8 mouse cellular contexts compared by ENCODE assay signal in genomic region chr8:89317514-89318289, GRCm38 (mm10).
DNase-seq lines count a peak whose midpoint lies in the region; ATAC-seq and TF ChIP-seq lines count a peak whose summit lies in the region.

No protein-coding gene starts in this region.

- 24% methylated on average over 18 of the region's 18 CpGs for WGBS in heart, embryonic 16.5 days
- WGBS in heart, adult 2 months = 35% methylated on average over 18 of the region's 18 CpGs
- 15% methylated on average over 18 of the region's 18 CpGs for WGBS in forebrain, embryonic 16.5 days
- 46% methylated on average over 18 of the region's 18 CpGs for WGBS in thymus, adult 2 months

- TF ChIP-seq POLR2A in heart, adult 2 months (IDR thresholded peaks at IDR 0.05; ENCODE audit: insufficient read depth, low read depth, low read length) = no peak
- no peak for TF ChIP-seq POLR2A in thymus, adult 2 months (IDR thresholded peaks at IDR 0.05; ENCODE audit: control insufficient read depth, extremely low read depth, insufficient read depth, low read length, poor library complexity)

- peak overlapping the region; percentile 21 for H3K4me3 ChIP-seq in heart, embryonic 16.5 days (ENCODE audit: low read length)
- no peak overlapping the region for H3K4me3 ChIP-seq in heart, adult 2 months
- H3K4me3 ChIP-seq in forebrain, embryonic 16.5 days (replicated peaks; ENCODE audit: low read length) = 0 out of 2 replicates have a peak overlapping the region, but pooled peaks have one; percentile 15
- no peak overlapping the region for H3K4me3 ChIP-seq in thymus, adult 2 months (ENCODE audit: control insufficient read depth, insufficient read depth, low read length)

- intact Hi-C loops in heart, adult 2 months (cut with DNase I) = no loop called here

- no peak for DNase-seq in heart, adult 2 months
- DNase-seq in kidney, postnatal 36 days = peak; percentile 78 to 94
- DNase-seq in lung, postnatal 10 days = peak; percentile 11
- no peak for DNase-seq in adrenal gland, postnatal 25 days
- DNase-seq in thymus, adult 2 months = no peak

- H3K9ac ChIP-seq in heart, embryonic 16.5 days (ENCODE audit: low read length) = no peak overlapping the region
- no peak overlapping the region for H3K9ac ChIP-seq in heart, adult 2 months (ENCODE audit: low read depth, low read length)
- H3K9ac ChIP-seq in forebrain, embryonic 16.5 days (replicated peaks; ENCODE audit: low read depth, low read length) = 0 out of 2 replicates have a peak overlapping the region, but pooled peaks have one; percentile 5

- no peaks in the 10 kb centered on the region for H3K79me2 ChIP-seq in heart, adult 2 months (replicated peaks; ENCODE audit: control insufficient read depth, insufficient read depth, low read length)

- TF ChIP-seq EP300 in heart, adult 2 months (IDR thresholded peaks at IDR 0.05; ENCODE audit: insufficient read depth, low read depth, low read length) = no peak

- TF ChIP-seq CTCF in heart, adult 2 months (IDR thresholded peaks at IDR 0.05) = no peak
- TF ChIP-seq CTCF in thymus, adult 2 months (IDR thresholded peaks at IDR 0.05; ENCODE audit: borderline replicate concordance, control insufficient read depth, extremely low read depth, insufficient read depth, low read length, poor library complexity) = no peak

- no peak overlapping the region for H3K27ac ChIP-seq in heart, embryonic 16.5 days (ENCODE audit: low read length)
- no peak overlapping the region for H3K27ac ChIP-seq in heart, adult 2 months
- H3K27ac ChIP-seq in forebrain, embryonic 16.5 days (ENCODE audit: low read length) = peak overlapping the region; percentile 26; the same call in 1 of the 2 replicates
- no peak overlapping the region for H3K27ac ChIP-seq in thymus, adult 2 months (ENCODE audit: control insufficient read depth, insufficient read depth, low read length)

- no peaks in the 10 kb centered on the region for H3K9me3 ChIP-seq in heart, embryonic 16.5 days (replicated peaks; ENCODE audit: control insufficient read depth, low read length)
- H3K9me3 ChIP-seq in forebrain, embryonic 16.5 days (ENCODE audit: control insufficient read depth, low read length) = no peaks in the 10 kb centered on the region

- peaks cover 3% of the 10 kb centered on the region for H3K4me1 ChIP-seq in heart, embryonic 16.5 days (ENCODE audit: control insufficient read depth, insufficient read depth, low read length)
- H3K4me1 ChIP-seq in heart, adult 2 months (ENCODE audit: control insufficient read depth, insufficient read depth, low read length) = no peaks in the 10 kb centered on the region
- H3K4me1 ChIP-seq in forebrain, embryonic 16.5 days (replicated peaks; ENCODE audit: control insufficient read depth, insufficient read depth, low read length) = peaks cover 23% of the 10 kb centered on the region
- no peaks in the 10 kb centered on the region for H3K4me1 ChIP-seq in thymus, adult 2 months (replicated peaks; ENCODE audit: control insufficient read depth, insufficient read depth, low read length)

- no peaks in the 10 kb centered on the region for H3K36me3 ChIP-seq in heart, embryonic 16.5 days (ENCODE audit: control insufficient read depth, insufficient read depth)
- no peaks in the 10 kb centered on the region for H3K36me3 ChIP-seq in heart, adult 2 months (ENCODE audit: control insufficient read depth, insufficient read depth, low read length)
- no peaks in the 10 kb centered on the region for H3K36me3 ChIP-seq in forebrain, embryonic 16.5 days (ENCODE audit: control insufficient read depth, insufficient read depth)
- no peaks in the 10 kb centered on the region for H3K36me3 ChIP-seq in thymus, adult 2 months (ENCODE audit: control insufficient read depth, insufficient read depth, low read length)

- H3K27me3 ChIP-seq in heart, embryonic 16.5 days (ENCODE audit: control insufficient read depth, insufficient read depth, low read length) = no peaks in the 10 kb centered on the region
- H3K27me3 ChIP-seq in heart, adult 2 months (ENCODE audit: control insufficient read depth, insufficient read depth, low read length) = no peaks in the 10 kb centered on the region
- H3K27me3 ChIP-seq in forebrain, embryonic 16.5 days (replicated peaks; ENCODE audit: control insufficient read depth, insufficient read depth, low read length) = no peaks in the 10 kb centered on the region
- H3K27me3 ChIP-seq in thymus, adult 2 months (ENCODE audit: control insufficient read depth, insufficient read depth, low read length) = no peaks in the 10 kb centered on the region

- ATAC-seq in heart, embryonic 16.5 days (replicated peaks; ENCODE audit: extremely low read depth, insufficient read depth, low FRiP score) = no peak
- peak; percentile 78 for ATAC-seq in forebrain, embryonic 16.5 days
- no peak for ATAC-seq in erythroid progenitor cell, adult 5-6 weeks (replicated peaks; ENCODE audit: low FRiP score, poor library complexity, severe bottlenecking)

- H3K4me2 ChIP-seq in heart, embryonic 16.5 days (ENCODE audit: low read depth, low read length) = peak overlapping the region; percentile 44
- peak overlapping the region; percentile 43 for H3K4me2 ChIP-seq in forebrain, embryonic 16.5 days (ENCODE audit: low read length)

Comparison
In these comparisons a context has a peak if more than half of its experiments do, and no peak if none do; other contexts are left out.
1. H3K4me3 ChIP-seq: peak in heart, embryonic 16.5 days (single experiment) and forebrain, embryonic 16.5 days (single experiment); none in heart, adult 2 months (single experiment) and thymus, adult 2 months (single experiment).
2. DNase-seq: peak in kidney, postnatal 36 days (2 of 2) and lung, postnatal 10 days (single experiment); none in heart, adult 2 months (0 of 2), adrenal gland, postnatal 25 days (single experiment) and thymus, adult 2 months (single experiment).